8 mouse cellular contexts compared by ENCODE assay signal in the genomic region with DNA sequence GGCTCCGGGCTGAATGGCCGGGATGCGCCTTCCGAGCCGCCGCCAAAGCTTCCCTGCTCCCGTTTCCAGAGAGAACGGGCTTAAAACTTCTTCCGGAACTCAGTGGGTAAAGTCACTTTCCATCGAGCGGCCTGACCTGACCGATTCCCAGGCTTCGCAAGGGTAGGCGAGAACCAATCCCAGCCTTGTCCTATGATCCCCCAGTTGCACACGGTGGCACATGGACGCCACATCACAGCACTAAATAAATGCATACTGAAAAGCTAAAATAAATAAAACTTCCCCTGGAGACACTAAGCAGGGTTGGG. TPM values are rescaled to one million over a fixed set of nuclear protein-coding genes. Genes with fewer than 3 reads are reported as not detected.
DNase-seq lines count a peak whose midpoint lies in the region; ATAC-seq lines count a peak whose summit lies in the region.

No protein-coding gene starts in this region.

- H3K27me3 ChIP-seq in kidney, embryonic 14.5 days (ENCODE audit: control insufficient read depth, insufficient read depth, low read length): no peaks in the 10 kb centered on the region
- no peaks in the 10 kb centered on the region for H3K27me3 ChIP-seq in hindbrain, embryonic 11.5 days (ENCODE audit: control insufficient read depth, insufficient read depth, low read length)
- H3K27me3 ChIP-seq in midbrain, embryonic 14.5 days (ENCODE audit: control insufficient read depth, insufficient read depth, low read length): no peaks in the 10 kb centered on the region

- intact Hi-C loops in gastrocnemius, postnatal 36 days (cut with DNase I): loop anchor here (10.0 kb wide), 1 partner anchor 284 kb away; a partner anchor contains a TSS

- H3K9me3 ChIP-seq in kidney, embryonic 14.5 days (ENCODE audit: control insufficient read depth, low read length): no peaks in the 10 kb centered on the region
- no peaks in the 10 kb centered on the region for H3K9me3 ChIP-seq in hindbrain, embryonic 11.5 days (ENCODE audit: control insufficient read depth, low read length)
- H3K9me3 ChIP-seq in midbrain, embryonic 14.5 days (ENCODE audit: control insufficient read depth, low read length): no peaks in the 10 kb centered on the region

- H3K9ac ChIP-seq in kidney, embryonic 14.5 days (ENCODE audit: low read depth, low read length): peak overlapping the region; percentile 98
- H3K9ac ChIP-seq in hindbrain, embryonic 11.5 days (ENCODE audit: low read depth, low read length): peak overlapping the region; percentile 96
- peak overlapping the region; percentile 93 for H3K9ac ChIP-seq in midbrain, embryonic 14.5 days (replicated peaks; ENCODE audit: low read length)

- H3K4me1 ChIP-seq in kidney, embryonic 14.5 days (ENCODE audit: control insufficient read depth, insufficient read depth, low read length): peaks cover 7% of the 10 kb centered on the region; the same call in 1 of the 2 replicates
- H3K4me1 ChIP-seq in hindbrain, embryonic 11.5 days (replicated peaks; ENCODE audit: control insufficient read depth, insufficient read depth, low read length): no peaks in the 10 kb centered on the region
- peaks cover 7% of the 10 kb centered on the region for H3K4me1 ChIP-seq in midbrain, embryonic 14.5 days (ENCODE audit: control insufficient read depth, insufficient read depth, low read length)

- peak overlapping the region; percentile 96 for H3K4me3 ChIP-seq in kidney, embryonic 14.5 days (ENCODE audit: low read length)
- H3K4me3 ChIP-seq in hindbrain, embryonic 11.5 days (ENCODE audit: low read depth, low read length): peak overlapping the region; percentile 95
- peak overlapping the region; percentile 99 for H3K4me3 ChIP-seq in midbrain, embryonic 14.5 days (replicated peaks; ENCODE audit: low read depth, low read length)

- H3K36me3 ChIP-seq in kidney, embryonic 14.5 days (ENCODE audit: control insufficient read depth, insufficient read depth, low read length): peaks cover 12% of the 10 kb centered on the region
- H3K36me3 ChIP-seq in hindbrain, embryonic 11.5 days (ENCODE audit: control insufficient read depth, insufficient read depth, low read length): no peaks in the 10 kb centered on the region; the same call in 1 of the 2 replicates
- H3K36me3 ChIP-seq in midbrain, embryonic 14.5 days (ENCODE audit: control insufficient read depth, insufficient read depth, low read length): peaks cover 10% of the 10 kb centered on the region

- ATAC-seq in kidney, embryonic 14.5 days (ENCODE audit: low FRiP score, low TSS enrichment): peak; percentile 40
- peak; percentile 34 for ATAC-seq in hindbrain, embryonic 11.5 days (ENCODE audit: low FRiP score)
- no peak; the same call in 1 of the 2 replicates for ATAC-seq in midbrain, embryonic 14.5 days (ENCODE audit: low FRiP score, low TSS enrichment)

- WGBS in kidney, embryonic 14.5 days: 0% methylated on average over 16 of the region's 16 CpGs
- WGBS in hindbrain, embryonic 11.5 days: under 1% methylated on average over 16 of the region's 16 CpGs
- WGBS in midbrain, embryonic 14.5 days: 0% methylated on average over 16 of the region's 16 CpGs

- peak overlapping the region; percentile 99 for H3K27ac ChIP-seq in kidney, embryonic 14.5 days (ENCODE audit: low read depth, low read length)
- peak overlapping the region; percentile 98 for H3K27ac ChIP-seq in hindbrain, embryonic 11.5 days (ENCODE audit: low read depth, low read length)
- peak overlapping the region; percentile 96 for H3K27ac ChIP-seq in midbrain, embryonic 14.5 days (replicated peaks; ENCODE audit: low read depth, low read length)

- DNase-seq in kidney, postnatal 14 days: no peak
- DNase-seq in ZHBTc4 (ENCODE audit: low read depth, low spot score): peak; percentile 55
- no peak for DNase-seq in hindbrain, embryonic 11.5 days (ENCODE audit: low spot score)
- no peak for DNase-seq in midbrain, embryonic 14.5 days
- DNase-seq in gastrocnemius, postnatal 36 days: no peak
- DNase-seq in adrenal gland, adult 18-20 months (ENCODE audit: low spot score in 2 of 2): no peak
- DNase-seq in thymus, postnatal 36 days: no peak

- H3K4me2 ChIP-seq in kidney, embryonic 14.5 days (replicated peaks; ENCODE audit: low read depth, low read length): peak overlapping the region; percentile 51
- peak overlapping the region; percentile 58 for H3K4me2 ChIP-seq in hindbrain, embryonic 11.5 days (replicated peaks; ENCODE audit: low read depth, low read length)
- peak overlapping the region; percentile 66 for H3K4me2 ChIP-seq in midbrain, embryonic 14.5 days (ENCODE audit: low read length)

RNA-seq across cellular contexts. Expression of a gene that starts 0.8 kb away (rescaled TPM):
- 63.0 and 72.4 TPM in 2 replicates for polyA plus RNA-seq in kidney, embryonic 14.5 days (2014; fragmentation: Nextera tagmentation; extraction: Ambion mirVana)
- 62.7 and 82.3 TPM in 2 replicates for polyA plus RNA-seq in hindbrain, embryonic 11.5 days (2014; fragmentation: Nextera tagmentation; extraction: Ambion mirVana)
- polyA plus RNA-seq in midbrain, embryonic 14.5 days (2014; fragmentation: Nextera tagmentation; extraction: Ambion mirVana): 79.9 and 88.3 TPM in 2 replicates
- total RNA-seq in gastrocnemius, postnatal 36 days (2021): 10 to 100 TPM in 1 of 2 experiments, 1 to 10 TPM in 1; 9.1 to 11.3 TPM
- total RNA-seq in adrenal gland, adult 18-20 months (2021): 10 to 100 TPM; 32.1 to 46.6 TPM

RNA-seq across cellular contexts. Expression of a gene that starts 43.6 kb away (rescaled TPM):
- 4.4 and 4.8 TPM in 2 replicates for polyA plus RNA-seq in kidney, embryonic 14.5 days (2014; fragmentation: Nextera tagmentation; extraction: Ambion mirVana)
- 11.5 and 13.5 TPM in 2 replicates for polyA plus RNA-seq in hindbrain, embryonic 11.5 days (2014; fragmentation: Nextera tagmentation; extraction: Ambion mirVana)
- polyA plus RNA-seq in midbrain, embryonic 14.5 days (2014; fragmentation: Nextera tagmentation; extraction: Ambion mirVana): 16.8 and 16.9 TPM in 2 replicates
- under 1 TPM; 0.15 to 0.26 TPM for total RNA-seq in gastrocnemius, postnatal 36 days (2021)
- 1 to 10 TPM; 2.1 to 2.6 TPM for total RNA-seq in adrenal gland, adult 18-20 months (2021)
